Mouse (Mus musculus) erythroblast, embryonic 14.5 days (primary cell): ENCODE data around the gene Odf2.
A peak's percentile ranks its signal among the peaks of the same experiment; 100 is the strongest.

Experiments used
- GATA1 ChIP-seq: IDR thresholded peaks from 2 replicates; pipeline ENCODE4 v1.6.1; 2012; ENCODE audit warnings: low read length, inconsistent platforms, mixed read lengths
- TAL1 ChIP-seq: IDR thresholded peaks from 3 replicates; pipeline ENCODE4 v1.6.1; 2012; ENCODE audit warnings: low read length, inconsistent platforms, mixed read lengths

DNA sequence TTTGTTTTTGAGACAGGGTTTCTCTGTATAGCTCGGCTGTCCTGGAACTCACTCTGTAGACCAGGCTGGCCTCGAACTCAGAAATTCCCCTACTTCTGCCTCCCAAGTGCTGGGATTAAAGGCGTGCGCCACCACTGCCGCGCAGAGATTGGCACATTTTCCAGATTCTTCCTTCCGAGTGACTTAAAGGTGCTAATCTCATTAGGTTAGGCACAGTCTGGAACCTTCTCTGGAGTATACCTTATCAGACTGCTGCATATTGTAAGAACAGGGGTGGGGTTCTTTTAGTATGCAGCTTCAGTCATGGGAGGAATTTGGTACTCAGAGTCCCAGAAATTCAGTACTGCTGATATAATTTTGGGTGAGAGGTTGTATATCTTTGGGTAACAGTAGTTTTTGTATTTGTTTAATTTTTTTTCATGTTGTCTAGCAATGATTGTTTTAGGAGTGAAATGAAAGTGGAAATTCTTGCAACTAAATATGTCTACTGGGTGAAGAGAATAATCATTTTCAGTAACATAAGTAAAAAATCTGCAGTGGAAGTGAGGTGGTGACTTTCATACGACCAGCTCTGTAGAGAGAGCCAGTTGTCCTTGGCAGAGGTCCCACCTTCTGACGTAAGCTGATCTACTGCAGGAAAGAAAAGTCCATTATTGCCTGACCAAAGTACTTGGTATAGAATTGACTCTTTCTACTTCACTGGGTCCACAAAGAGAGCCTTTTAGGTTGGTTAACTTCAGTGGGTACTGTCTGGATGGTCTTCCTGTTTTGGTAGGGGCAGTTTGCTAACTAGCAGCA is 83.0 kb downstream of the Odf2 start:
- TF ChIP-seq GATA1: no peak
- peak; percentile 30; the same call in 2 of the 3 replicates for TF ChIP-seq TAL1
